Mouse (Mus musculus) embryonic facial prominence, embryonic 14.5 days (tissue): ENCODE measurements at regions not wholly inside any gene's neighbourhood (a gene's known extent, or its start where the extent isn't known, plus 50 kb on each side); places are given as distances from the start of the nearest gene placed in this dataset.

Experiments
- ATAC-seq: fragments of 200-750 bp; cut with Nextera tagmentation; 2 replicates; pipeline ENCODE4 v1.8.0; 2017; ENCODE audit warnings: low read depth, moderate number of reproducible peaks, moderate TSS enrichment
- DNase-seq: peaks from one replicate; pipeline ENCODE4 v3.0.0-alpha.2; 2015; ENCODE audit warnings: low spot score
- H3K27ac ChIP-seq: fragments of 300-500 bp; sonication (generic); replicated peaks from 2 replicates; pipeline ENCODE4 v1.5.1; 2014; ENCODE audit warnings: low read depth, mild to moderate bottlenecking, low read length, moderate library complexity
- H3K27me3 ChIP-seq: fragments of 300-500 bp; sonication (generic); replicated peaks from 2 replicates; pipeline ENCODE4 v1.6.1; 2014; ENCODE audit warnings: low read length; ENCODE audit not compliant: control insufficient read depth, insufficient read depth
- H3K36me3 ChIP-seq: fragments of 300-500 bp; sonication (generic); 2 replicates; pipeline ENCODE4 v1.6.1; 2014; ENCODE audit warnings: low read length, mixed read lengths; ENCODE audit not compliant: control insufficient read depth, insufficient read depth
- H3K4me1 ChIP-seq: fragments of 300-500 bp; sonication (generic); 2 replicates; pipeline ENCODE4 v1.6.1; 2014; ENCODE audit warnings: antibody characterized with exemption, low read length; ENCODE audit not compliant: control insufficient read depth, insufficient read depth
- H3K4me2 ChIP-seq: fragments of 300-500 bp; sonication (generic); 2 replicates; pipeline ENCODE4 v1.6.1; 2014; ENCODE audit warnings: low read depth, mild to moderate bottlenecking, low read length, moderate library complexity, mixed read lengths
- H3K4me3 ChIP-seq: fragments of 300-500 bp; sonication (generic); 2 replicates; pipeline ENCODE4 v1.5.1; 2014; ENCODE audit warnings: low read depth, mild to moderate bottlenecking, low read length
- H3K9ac ChIP-seq: fragments of 300-500 bp; sonication (generic); 2 replicates; pipeline ENCODE4 v1.6.1; 2014; ENCODE audit warnings: low read depth, mild to moderate bottlenecking, low read length, moderate library complexity, mixed read lengths
- H3K9me3 ChIP-seq: fragments of 300-500 bp; sonication (generic); 2 replicates; pipeline ENCODE4 v1.6.1; 2016; ENCODE audit warnings: low read length; ENCODE audit not compliant: control insufficient read depth
- WGBS: fragments of 180-500 bp; shearing (Covaris S2); extraction: QIAGEN DNeasy Blood & Tissue Kit; methylation state at CpG from one replicate; pipeline ENCODE4 v1.1.7; 2014; 5-methylcytosine and 5-hydroxymethylcytosine counted together

DNA sequence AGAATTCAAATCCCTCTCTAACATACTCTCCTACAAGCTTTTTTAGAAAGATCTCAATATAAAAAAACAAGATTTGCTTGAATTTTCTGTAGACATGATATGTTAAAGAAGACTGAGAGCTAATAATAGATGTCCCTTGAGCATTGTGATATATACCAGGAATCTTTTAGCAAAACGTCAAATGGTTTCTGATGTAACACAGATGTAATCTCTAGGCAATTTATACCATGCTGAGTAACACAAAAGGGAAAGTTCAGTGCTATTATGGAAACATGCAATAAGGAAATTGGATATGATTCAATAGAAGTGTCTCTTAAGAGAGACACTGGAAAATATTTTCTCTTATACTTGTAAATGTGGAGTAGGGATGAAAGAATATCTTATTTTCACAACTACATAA lies 434.8 kb upstream of the Fsip2 start:
- Histone ChIP-seq H3K9ac (no peak overlapping the region), H3K36me3 (no peaks in the 10 kb centered on the region), H3K4me1 (no peaks in the 10 kb centered on the region), H3K4me3 (no peak overlapping the region), H3K27ac (no peak overlapping the region), H3K27me3 (no peaks in the 10 kb centered on the region), H3K9me3 (no peaks in the 10 kb centered on the region), H3K4me2 (no peak overlapping the region)
- 20% methylated on average over 1 of the region's 1 CpGs for WGBS
- ATAC-seq (no peak), DNase-seq (peak; percentile 29)

- Histone ChIP-seq H3K4me3 (no peak overlapping the region), H3K27me3 (no peaks in the 10 kb centered on the region), H3K9me3 (no peaks in the 10 kb centered on the region), H3K4me1 (no peaks in the 10 kb centered on the region), H3K27ac (no peak overlapping the region), H3K4me2 (no peak overlapping the region), H3K36me3 (no peaks in the 10 kb centered on the region), H3K9ac (no peak overlapping the region)
- no peak for ATAC-seq
- peak; percentile 5 for DNase-seq
- 71% methylated on average over 3 of the region's 3 CpGs for WGBS
Measured at GRCm38 (mm10) chr2:82515165-82515564, 428.3 kb upstream of the Fsip2 start.

DNA sequence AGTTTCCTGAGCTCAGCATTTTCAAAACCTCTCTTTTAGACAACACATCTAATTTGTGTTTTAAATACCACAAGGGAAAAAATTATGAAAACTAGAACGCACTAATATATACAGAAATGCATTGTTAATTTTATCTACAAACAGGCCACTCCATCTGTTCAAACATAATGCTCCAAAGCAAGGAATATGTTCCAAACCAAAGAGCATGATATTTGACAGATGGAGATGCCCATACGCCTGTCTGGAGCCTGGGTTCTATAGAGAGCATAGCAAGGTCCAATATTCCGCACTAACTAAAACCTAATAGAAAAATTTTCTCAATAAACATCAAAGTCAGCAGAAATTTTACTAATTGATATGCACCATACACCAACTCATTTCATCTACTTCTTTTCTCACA lies 423.5 kb upstream of the Fsip2 start:
- Histone ChIP-seq H3K4me1 (no peaks in the 10 kb centered on the region), H3K27ac (no peak overlapping the region), H3K9ac (no peak overlapping the region), H3K9me3 (no peaks in the 10 kb centered on the region), H3K4me2 (no peak overlapping the region), H3K36me3 (no peaks in the 10 kb centered on the region), H3K4me3 (no peak overlapping the region), H3K27me3 (no peaks in the 10 kb centered on the region)
- WGBS: 88% methylated on average over 3 of the region's 3 CpGs
- DNase-seq (no peak), ATAC-seq (no peak)

- Histone ChIP-seq H3K9ac (no peak overlapping the region), H3K4me3 (no peak overlapping the region), H3K4me1 (no peaks in the 10 kb centered on the region), H3K9me3 (no peaks in the 10 kb centered on the region), H3K36me3 (no peaks in the 10 kb centered on the region), H3K27me3 (no peaks in the 10 kb centered on the region), H3K27ac (no peak overlapping the region), H3K4me2 (no peak overlapping the region)
- no peak for ATAC-seq
- WGBS: 68% methylated on average over 3 of the region's 3 CpGs
- DNase-seq: no peak
Measured at GRCm38 (mm10) chr2:82538958-82539357, 404.5 kb upstream of the Fsip2 start.

DNA sequence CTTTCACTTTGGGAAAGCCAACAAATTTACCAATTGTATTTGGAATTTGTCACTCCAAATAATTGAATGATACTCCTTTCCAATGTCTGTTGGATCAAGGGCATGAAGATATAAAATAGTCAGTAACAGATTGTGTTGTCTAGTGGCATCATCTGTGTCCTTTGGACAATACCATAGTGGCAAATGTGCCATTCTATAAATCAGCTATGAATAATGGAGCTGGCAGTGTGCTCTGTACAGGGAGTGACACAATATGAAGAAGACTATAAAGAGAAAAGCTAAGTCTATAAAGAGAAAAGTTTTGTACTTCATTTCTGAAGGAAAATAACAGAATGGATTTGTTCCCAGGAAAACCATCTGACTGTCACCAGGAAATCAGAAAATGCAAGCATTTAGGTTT lies 402.8 kb upstream of the Fsip2 start:
- DNase-seq: no peak
- ATAC-seq: no peak
- Histone ChIP-seq H3K27me3 (no peaks in the 10 kb centered on the region), H3K4me3 (no peak overlapping the region), H3K9me3 (no peaks in the 10 kb centered on the region), H3K27ac (no peak overlapping the region), H3K4me1 (no peaks in the 10 kb centered on the region), H3K4me2 (no peak overlapping the region), H3K36me3 (no peaks in the 10 kb centered on the region), H3K9ac (no peak overlapping the region)

- Histone ChIP-seq H3K9me3 (no peaks in the 10 kb centered on the region), H3K27me3 (no peaks in the 10 kb centered on the region), H3K4me1 (no peaks in the 10 kb centered on the region), H3K36me3 (no peaks in the 10 kb centered on the region), H3K9ac (no peak overlapping the region), H3K4me2 (no peak overlapping the region), H3K27ac (no peak overlapping the region), H3K4me3 (no peak overlapping the region)
- peak; percentile 3 for DNase-seq
- no peak for ATAC-seq
Measured at GRCm38 (mm10) chr2:82570358-82570757, 373.1 kb upstream of the Fsip2 start.

- Histone ChIP-seq H3K36me3 (no peaks in the 10 kb centered on the region), H3K4me3 (no peak overlapping the region), H3K9ac (no peak overlapping the region), H3K27me3 (no peaks in the 10 kb centered on the region), H3K27ac (no peak overlapping the region), H3K9me3 (no peaks in the 10 kb centered on the region), H3K4me2 (no peak overlapping the region), H3K4me1 (no peaks in the 10 kb centered on the region)
- DNase-seq (no peak), ATAC-seq (no peak)
- 65% methylated on average over 2 of the region's 2 CpGs for WGBS
Measured at GRCm38 (mm10) chr2:82572099-82572498, 371.3 kb upstream of the Fsip2 start.

DNA sequence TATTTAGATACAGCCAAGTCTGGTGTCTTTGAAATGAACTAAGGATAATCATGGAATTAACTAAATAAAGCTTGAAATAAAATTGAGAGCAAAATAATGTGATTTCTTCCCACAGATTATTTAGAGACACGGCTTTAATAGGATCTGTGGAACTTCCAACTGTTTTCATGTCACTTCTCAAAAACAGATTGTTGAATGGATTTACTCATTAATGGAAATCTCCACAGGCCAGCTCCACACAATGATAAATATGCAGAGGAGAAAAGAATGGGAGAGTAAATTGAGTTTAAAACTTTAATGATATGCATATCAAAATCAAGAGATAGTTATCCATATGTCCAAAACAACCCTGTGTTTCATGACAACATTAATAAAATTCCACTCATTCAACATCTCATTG lies 369.6 kb upstream of the Fsip2 start:
- Histone ChIP-seq H3K4me1 (no peaks in the 10 kb centered on the region), H3K9me3 (no peaks in the 10 kb centered on the region), H3K4me3 (no peak overlapping the region), H3K4me2 (no peak overlapping the region), H3K27me3 (no peaks in the 10 kb centered on the region), H3K27ac (no peak overlapping the region), H3K36me3 (no peaks in the 10 kb centered on the region), H3K9ac (no peak overlapping the region)
- ATAC-seq (no peak), DNase-seq (no peak)
- 87% methylated on average over 1 of the region's 1 CpGs for WGBS

- DNase-seq (peak; percentile 1), ATAC-seq (no peak)
- Histone ChIP-seq H3K27ac (no peak overlapping the region), H3K4me2 (no peak overlapping the region), H3K27me3 (no peaks in the 10 kb centered on the region), H3K4me3 (no peak overlapping the region), H3K4me1 (no peaks in the 10 kb centered on the region), H3K9me3 (no peaks in the 10 kb centered on the region), H3K36me3 (no peaks in the 10 kb centered on the region), H3K9ac (no peak overlapping the region)
- 47% methylated on average over 1 of the region's 1 CpGs for WGBS
Measured at GRCm38 (mm10) chr2:82579665-82580064, 363.8 kb upstream of the Fsip2 start.
